Mouse (Mus musculus) hindbrain, postnatal 0 days (tissue): ENCODE measurements around the gene Eddm3b. TPM values are rescaled to one million over a fixed set of nuclear protein-coding genes. Genes with fewer than 3 reads are reported as not detected.

Experiments
- ATAC-seq: fragments of 200-750 bp; cut with Nextera tagmentation; 2 replicates; pipeline ENCODE4 v1.8.0; 2017; ENCODE audit warnings: mild to moderate bottlenecking, moderate TSS enrichment, moderate library complexity
- DNase-seq: peaks from one replicate; pipeline ENCODE4 v3.0.0-alpha.2; 2015; ENCODE audit warnings: low spot score
- H3K27ac ChIP-seq: fragments of 300-500 bp; sonication (generic); 2 replicates; pipeline ENCODE4 v1.5.1; 2014; ENCODE audit warnings: mild to moderate bottlenecking
- H3K27me3 ChIP-seq: fragments of 300-500 bp; sonication (generic); 2 replicates; pipeline ENCODE4 v1.6.1; 2014; ENCODE audit warnings: low read length, mixed read lengths; ENCODE audit not compliant: insufficient read depth
- H3K36me3 ChIP-seq: fragments of 300-500 bp; sonication (generic); 2 replicates; pipeline ENCODE4 v1.6.1; 2014; ENCODE audit warnings: low read length, mixed read lengths; ENCODE audit not compliant: insufficient read depth
- H3K4me1 ChIP-seq: fragments of 300-500 bp; sonication (generic); 2 replicates; pipeline ENCODE4 v1.6.1; 2014; ENCODE audit warnings: antibody characterized with exemption, low read length, mixed read lengths; ENCODE audit not compliant: insufficient read depth
- H3K4me2 ChIP-seq: fragments of 300-500 bp; sonication (generic); 2 replicates; pipeline ENCODE4 v1.6.1; 2014; ENCODE audit warnings: low read depth, mild to moderate bottlenecking, low read length, moderate library complexity, mixed read lengths
- H3K4me3 ChIP-seq: fragments of 300-500 bp; sonication (generic); 2 replicates; pipeline ENCODE4 v1.5.1; 2014; ENCODE audit warnings: low read length
- H3K9ac ChIP-seq: fragments of 300-500 bp; sonication (generic); replicated peaks from 2 replicates; pipeline ENCODE4 v1.6.1; 2014; ENCODE audit warnings: mild to moderate bottlenecking, low read length, moderate library complexity, mixed read lengths
- H3K9me3 ChIP-seq: fragments of 300-500 bp; sonication (generic); 2 replicates; pipeline ENCODE4 v1.6.1; 2016; ENCODE audit warnings: low read length, mixed read lengths
- CTCF ChIP-seq: IDR thresholded peaks from 2 replicates; pipeline ENCODE4 v1.5.1; 2016; ENCODE audit warnings: antibody characterized with exemption, control low read depth, low read depth
- WGBS: fragments of 180-500 bp; shearing (Covaris S2); extraction: QIAGEN DNeasy Blood & Tissue Kit; methylation state at CpG from one replicate; pipeline ENCODE4 v1.1.7; 2014; 5-methylcytosine and 5-hydroxymethylcytosine counted together
- polyA plus RNA-seq: library from polyadenylated mRNA; unstranded; fragments of >200 nt; fragmentation: Nextera tagmentation; extraction: Ambion mirVana; gene quantifications from 2 replicates; pipeline ENCODE4 v1.2.1, GENCODE M21; 2015
- total RNA-seq: library from RNA; depleted of rRNA; stranded (reverse); fragments of >200 nt; gene quantifications from 2 replicates; pipeline ENCODE4 v1.2.3, GENCODE M21; 2014

The Eddm3b gene
- total and polyA plus RNA-seq, 2 experiments from 2014 or later = not detected

- no peaks in the 10 kb centered on the region for H3K36me3 ChIP-seq
- ATAC-seq = no peak
- H3K27me3 ChIP-seq = no peaks in the 10 kb centered on the region
- no peak overlapping the region for H3K4me3 ChIP-seq
- H3K4me1 ChIP-seq = no peaks in the 10 kb centered on the region
- 89% methylated on average over 4 of the region's 4 CpGs for WGBS
- no peak for TF ChIP-seq CTCF
- H3K27ac ChIP-seq = no peak overlapping the region
- no peak for DNase-seq
- no peak overlapping the region for H3K9ac ChIP-seq
- no peaks in the 10 kb centered on the region for H3K9me3 ChIP-seq
- H3K4me2 ChIP-seq = no peak overlapping the region
These were observed 27.9 kb downstream of the Eddm3b start for GRCm38 (mm10) chr14:51142119-51142518.

DNA sequence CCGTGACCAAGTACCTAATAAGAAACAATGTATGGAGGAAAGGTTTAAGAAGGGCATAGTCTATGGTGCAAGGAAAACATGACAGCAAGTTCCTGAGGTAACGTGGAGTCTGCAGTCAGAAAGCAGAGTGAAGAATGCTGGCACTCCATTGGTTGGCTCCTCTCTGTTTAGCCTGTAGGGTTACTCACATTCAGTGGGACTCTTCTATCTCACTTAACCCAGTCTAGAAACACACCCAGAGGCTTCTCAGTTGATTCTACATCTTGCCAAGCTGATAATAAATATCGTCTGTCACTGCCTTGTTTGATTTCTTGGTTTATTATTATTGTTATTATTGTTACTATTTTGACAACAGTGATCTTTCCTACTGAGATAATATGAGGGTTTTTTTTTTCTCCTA, 28.3 kb downstream of the Eddm3b start:
- H3K27me3 ChIP-seq = no peaks in the 10 kb centered on the region
- no peaks in the 10 kb centered on the region for H3K36me3 ChIP-seq
- H3K9me3 ChIP-seq = no peaks in the 10 kb centered on the region
- H3K4me1 ChIP-seq = no peaks in the 10 kb centered on the region
- TF ChIP-seq CTCF = no peak
- WGBS = 79% methylated on average over 3 of the region's 3 CpGs
- H3K9ac ChIP-seq = no peak overlapping the region
- no peak overlapping the region for H3K4me2 ChIP-seq
- ATAC-seq (no peak), DNase-seq (no peak)
- H3K4me3 ChIP-seq = no peak overlapping the region
- H3K27ac ChIP-seq = no peak overlapping the region

DNA sequence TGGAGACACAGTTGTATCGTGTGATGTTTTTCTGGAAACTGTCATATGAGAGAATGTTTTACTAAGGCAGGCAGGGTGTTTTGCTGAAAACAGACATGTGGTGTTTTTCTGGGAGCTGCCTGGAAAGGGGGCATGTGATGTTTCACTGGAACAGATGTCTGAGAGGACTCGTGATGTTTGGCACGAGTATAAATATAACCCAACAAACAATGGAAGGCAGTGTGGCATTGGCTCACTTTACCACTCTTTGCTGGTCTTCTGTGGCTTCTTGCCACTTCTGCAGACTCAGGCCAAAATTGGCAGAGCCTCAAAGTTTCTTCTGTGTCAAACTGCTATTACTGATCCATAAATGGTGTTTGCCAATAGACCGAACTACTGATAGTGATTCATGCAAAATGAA, 29.1 kb downstream of the Eddm3b start:
- no peak for TF ChIP-seq CTCF
- Histone ChIP-seq H3K27me3 (no peaks in the 10 kb centered on the region), H3K4me3 (no peak overlapping the region), H3K36me3 (no peaks in the 10 kb centered on the region), H3K27ac (no peak overlapping the region), H3K4me2 (no peak overlapping the region), H3K9me3 (no peaks in the 10 kb centered on the region), H3K4me1 (no peaks in the 10 kb centered on the region), H3K9ac (no peak overlapping the region)
- ATAC-seq (no peak; the same call in 1 of the 2 replicates), DNase-seq (peak; percentile 44)
- 50% methylated on average over 4 of the region's 4 CpGs for WGBS

- no peak for ATAC-seq
- H3K36me3 ChIP-seq = no peaks in the 10 kb centered on the region
- H3K4me1 ChIP-seq = no peaks in the 10 kb centered on the region
- no peak overlapping the region for H3K4me3 ChIP-seq
- no peaks in the 10 kb centered on the region for H3K9me3 ChIP-seq
- no peak overlapping the region for H3K27ac ChIP-seq
- WGBS = 75% methylated on average over 2 of the region's 2 CpGs
- no peaks in the 10 kb centered on the region for H3K27me3 ChIP-seq
- no peak for TF ChIP-seq CTCF
- H3K9ac ChIP-seq = no peak overlapping the region
- no peak overlapping the region for H3K4me2 ChIP-seq
- DNase-seq = no peak
These were observed 29.7 kb downstream of the Eddm3b start for GRCm38 (mm10) chr14:51143937-51144336.

DNA sequence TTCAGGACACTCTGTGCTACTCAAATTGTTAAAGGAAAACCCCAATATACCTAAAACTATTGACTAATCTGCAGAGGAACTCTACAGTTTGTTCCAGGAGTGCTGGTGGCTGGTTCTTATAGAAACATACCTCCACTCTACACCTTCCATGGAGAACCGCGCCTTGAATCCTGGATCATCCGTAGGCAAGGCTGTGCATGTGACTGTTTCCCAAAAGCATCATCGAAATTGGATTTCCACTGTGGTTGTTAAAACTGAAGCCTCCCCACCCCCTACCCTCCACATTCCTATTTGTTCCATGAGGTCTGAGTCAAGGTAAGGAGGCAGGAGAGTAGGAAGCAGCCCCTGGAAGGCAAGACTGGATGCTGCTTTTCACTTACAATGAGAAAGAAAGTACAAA, 30.2 kb downstream of the Eddm3b start:
- ATAC-seq (no peak), DNase-seq (no peak)
- no peaks in the 10 kb centered on the region for H3K36me3 ChIP-seq
- H3K27me3 ChIP-seq = no peaks in the 10 kb centered on the region
- H3K9ac ChIP-seq = no peak overlapping the region
- H3K4me1 ChIP-seq = no peaks in the 10 kb centered on the region
- 94% methylated on average over 4 of the region's 4 CpGs for WGBS
- H3K4me2 ChIP-seq = no peak overlapping the region
- H3K9me3 ChIP-seq = no peaks in the 10 kb centered on the region
- TF ChIP-seq CTCF = no peak
- H3K4me3 ChIP-seq = no peak overlapping the region
- no peak overlapping the region for H3K27ac ChIP-seq

GRCm38 (mm10) chr14:51145521-51145920, 31.3 kb downstream of the Eddm3b start:
- TF ChIP-seq CTCF = no peak
- Histone ChIP-seq H3K4me2 (no peak overlapping the region), H3K4me1 (no peaks in the 10 kb centered on the region), H3K9ac (no peak overlapping the region), H3K4me3 (no peak overlapping the region), H3K9me3 (no peaks in the 10 kb centered on the region), H3K27ac (no peak overlapping the region), H3K27me3 (no peaks in the 10 kb centered on the region), H3K36me3 (no peaks in the 10 kb centered on the region)
- 86% methylated on average over 6 of the region's 6 CpGs for WGBS
- DNase-seq (peak; percentile 2), ATAC-seq (no peak)

DNA sequence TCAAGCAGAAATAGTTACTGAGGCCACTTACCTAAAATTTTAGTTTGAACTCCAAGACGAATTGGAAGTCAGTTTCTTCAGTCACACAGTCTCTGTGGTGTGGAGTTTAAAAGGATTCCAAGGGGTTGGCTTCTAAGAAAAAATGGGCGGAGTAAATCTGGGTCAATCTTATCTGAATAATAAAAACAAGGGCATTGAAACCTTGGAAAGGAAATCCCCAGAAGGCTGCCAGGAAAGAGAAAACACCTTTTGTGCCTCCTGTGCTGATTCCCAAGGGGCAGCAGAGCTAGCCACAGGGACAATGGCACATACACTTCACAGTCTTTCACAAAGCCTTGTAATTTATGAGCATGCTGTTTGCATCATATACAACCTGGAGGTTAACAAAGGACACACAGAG, 32.5 kb downstream of the Eddm3b start, which contains the start of gene Rnase1:
Gene Rnase1, minus strand, starts transcription at position 101 of the 400 bp plus-strand sequence.
- DNase-seq (peak; percentile 1), ATAC-seq (no peak)
- no peak within 1 kb of the TSS for H3K4me3 ChIP-seq
- 49% methylated on average over 2 of the region's 2 CpGs for WGBS
- TF ChIP-seq CTCF = no peak
- H3K9me3 ChIP-seq = no peaks in the 10 kb centered on the region
- no peaks in the 10 kb centered on the region for H3K27me3 ChIP-seq
- no peak within 1 kb of the TSS for H3K27ac ChIP-seq
- no peaks in the 10 kb centered on the region for H3K36me3 ChIP-seq
- H3K9ac ChIP-seq = no peak within 1 kb of the TSS
- H3K4me1 ChIP-seq = no peaks in the 10 kb centered on the region
- H3K4me2 ChIP-seq = no peak within 1 kb of the TSS
